Mouse (Mus musculus) MEL (cell line): ENCODE measurements around the gene Mcur1. TPM values are rescaled to one million over a fixed set of nuclear protein-coding genes. Genes with fewer than 3 reads are reported as not detected.

ENCODE experiments used
- DNase-seq: peaks from one replicate; pipeline ENCODE4 v3.0.0; 2011; ENCODE audit warnings: low read depth, low spot score
- H3K27ac ChIP-seq: 2 replicates; pipeline ENCODE4 v1.5.1; 2012; ENCODE audit warnings: low read depth, mild to moderate bottlenecking, control low read depth, low read length, moderate library complexity; ENCODE audit not compliant: control insufficient read depth
- H3K27me3 ChIP-seq, 2 experiments: fragments of 150-350 bp in 1 of 2; sonication (generic) in 1 of 2; 2 replicates each; pipeline ENCODE4 v1.6.1; 2012; ENCODE audit warnings: low read length in 2 of 2, mild to moderate bottlenecking in 2 of 2, improper control_type of control experiment in 1 of 2, moderate library complexity in 1 of 2; ENCODE audit not compliant: insufficient read depth in 2 of 2, control insufficient read depth in 1 of 2
- H3K36me3 ChIP-seq, 2 experiments: 2 replicates each; pipeline ENCODE4 v1.6.1; 2012 to 2014; ENCODE audit warnings: low read length in 2 of 2, improper control_type of control experiment in 1 of 2, inconsistent platforms in 1 of 2, mild to moderate bottlenecking in 1 of 2; ENCODE audit not compliant: insufficient read depth in 2 of 2, control insufficient read depth in 1 of 2
- H3K4me1 ChIP-seq, 2 experiments: fragments of 150-350 bp in 1 of 2; sonication (generic) in 1 of 2; 2 replicates each; pipeline ENCODE4 v1.6.1; 2012; ENCODE audit warnings: low read length in 2 of 2, improper control_type of control experiment in 1 of 2, mild to moderate bottlenecking in 1 of 2; ENCODE audit not compliant: insufficient read depth in 2 of 2, control insufficient read depth in 1 of 2
- H3K4me3 ChIP-seq, 2 experiments: fragments of 150-350 bp in 1 of 2; sonication (generic) in 1 of 2; 2 replicates each; pipeline ENCODE4 v1.5.1; 2012; ENCODE audit warnings: low read depth in 2 of 2, low read length in 2 of 2, mild to moderate bottlenecking in 2 of 2, moderate library complexity in 2 of 2, control low read depth in 1 of 2, improper control_type of control experiment in 1 of 2; ENCODE audit not compliant: control insufficient read depth in 1 of 2, insufficient read depth in 1 of 2
- H3K79me2 ChIP-seq: 2 replicates; pipeline ENCODE4 v1.6.1; 2012; ENCODE audit warnings: mild to moderate bottlenecking, low read length, moderate library complexity; ENCODE audit not compliant: control insufficient read depth, poor library complexity, insufficient read depth
- H3K9ac ChIP-seq: 2 replicates; pipeline ENCODE4 v1.6.1; 2012; ENCODE audit warnings: low read depth, mild to moderate bottlenecking, control low read depth, low read length, moderate library complexity; ENCODE audit not compliant: control insufficient read depth, poor library complexity, severe bottlenecking
- H3K9me3 ChIP-seq: fragments of 150-350 bp; sonication (generic); replicated peaks from 2 replicates; pipeline ENCODE4 v1.6.1; 2012; ENCODE audit warnings: mild to moderate bottlenecking, low read length, improper control_type of control experiment, moderate library complexity; ENCODE audit not compliant: insufficient read depth
- BHLHE40 ChIP-seq: IDR thresholded peaks from 2 replicates; pipeline ENCODE4 v1.6.1; 2012; ENCODE audit warnings: low read depth, mild to moderate bottlenecking, inconsistent platforms, low read length, improper control_type of control experiment, borderline replicate concordance
- CHD1 ChIP-seq: IDR thresholded peaks from 2 replicates; pipeline ENCODE4 v1.6.1; 2012; ENCODE audit warnings: low read depth, mild to moderate bottlenecking, inconsistent platforms, low read length, improper control_type of control experiment
- E2F4 ChIP-seq: IDR thresholded peaks from 2 replicates; pipeline ENCODE4 v1.6.1; 2011; ENCODE audit warnings: low read depth, low read length, improper control_type of control experiment, borderline replicate concordance
- EP300 ChIP-seq, 2 experiments: IDR thresholded peaks; 2 replicates each; pipeline ENCODE4 v1.6.1; 2011; ENCODE audit warnings: improper control_type of control experiment in 2 of 2, low read length in 2 of 2, low read depth in 1 of 2, mild to moderate bottlenecking in 1 of 2
- ETS1 ChIP-seq: IDR thresholded peaks from 2 replicates; pipeline ENCODE4 v1.6.1; 2012; ENCODE audit warnings: low read depth, mild to moderate bottlenecking, inconsistent platforms, low read length, improper control_type of control experiment, moderate library complexity
- HCFC1 ChIP-seq: IDR thresholded peaks from 2 replicates; pipeline ENCODE4 v1.6.1; 2012; ENCODE audit warnings: low read depth, mild to moderate bottlenecking, inconsistent platforms, low read length, improper control_type of control experiment, moderate library complexity
- MAFK ChIP-seq: IDR thresholded peaks from 2 replicates; pipeline ENCODE4 v1.6.1; 2011; ENCODE audit warnings: low read depth, mild to moderate bottlenecking, low read length, improper control_type of control experiment, borderline replicate concordance
- MAX ChIP-seq: IDR thresholded peaks from 2 replicates; pipeline ENCODE4 v1.6.1; 2011; ENCODE audit warnings: low read length, improper control_type of control experiment
- MAZ ChIP-seq: IDR thresholded peaks from 2 replicates; pipeline ENCODE4 v1.6.1; 2012; ENCODE audit warnings: low read depth, mild to moderate bottlenecking, inconsistent platforms, low read length, improper control_type of control experiment
- MEF2A ChIP-seq: IDR thresholded peaks from 2 replicates; pipeline ENCODE4 v1.6.1; 2014; ENCODE audit warnings: low read depth, mild to moderate bottlenecking, inconsistent platforms, low read length, improper control_type of control experiment; ENCODE audit not compliant: poor library complexity, insufficient replicate concordance, severe bottlenecking; ENCODE audit errors: extremely low read depth
- MXI1 ChIP-seq: IDR thresholded peaks from 2 replicates; pipeline ENCODE4 v1.6.1; 2011; ENCODE audit warnings: mild to moderate bottlenecking, low read depth, low read length, improper control_type of control experiment
- MYB ChIP-seq: IDR thresholded peaks from 2 replicates; pipeline ENCODE4 v1.6.1; 2011; ENCODE audit warnings: mild to moderate bottlenecking, low read depth, low read length, improper control_type of control experiment
- POLR2A ChIP-seq, 2 experiments: IDR thresholded peaks; 2 replicates each; pipeline ENCODE4 v1.6.1; 2011 to 2012; ENCODE audit warnings: low read length in 2 of 2, mild to moderate bottlenecking in 2 of 2, control low read depth in 1 of 2, improper control_type of control experiment in 1 of 2, low read depth in 1 of 2, moderate library complexity in 1 of 2; ENCODE audit not compliant: control insufficient read depth in 1 of 2, insufficient read depth in 1 of 2, poor library complexity in 1 of 2
- SIN3A ChIP-seq: IDR thresholded peaks from 2 replicates; pipeline ENCODE4 v1.6.1; 2012; ENCODE audit warnings: low read length, improper control_type of control experiment, inconsistent platforms
- TAL1 ChIP-seq: IDR thresholded peaks from 2 replicates; pipeline ENCODE4 v1.6.1; 2012; ENCODE audit warnings: mild to moderate bottlenecking, inconsistent platforms, low read length, moderate library complexity, mixed read lengths
- USF1 ChIP-seq: IDR thresholded peaks from 2 replicates; pipeline ENCODE4 v1.6.1; 2014; ENCODE audit warnings: low read depth, mild to moderate bottlenecking, inconsistent platforms, low read length, improper control_type of control experiment, moderate library complexity
- ZC3H11A ChIP-seq: IDR thresholded peaks from 2 replicates; pipeline ENCODE4 v1.6.1; 2012; ENCODE audit warnings: low read depth, mild to moderate bottlenecking, inconsistent platforms, low read length, improper control_type of control experiment
- ZKSCAN1 ChIP-seq: IDR thresholded peaks from 2 replicates; pipeline ENCODE4 v1.6.1; 2012; ENCODE audit warnings: low read depth, mild to moderate bottlenecking, inconsistent platforms, low read length, improper control_type of control experiment, moderate library complexity
- ZMIZ1 ChIP-seq: IDR thresholded peaks from 2 replicates; pipeline ENCODE4 v1.6.1; 2012; ENCODE audit warnings: low read depth, mild to moderate bottlenecking, inconsistent platforms, low read length, improper control_type of control experiment, moderate library complexity
- ZNF384 ChIP-seq: IDR thresholded peaks from 2 replicates; pipeline ENCODE4 v1.6.1; 2012; ENCODE audit warnings: low read depth, mild to moderate bottlenecking, inconsistent platforms, low read length, improper control_type of control experiment
- polyA plus RNA-seq, 2 experiments: library from polyadenylated mRNA; stranded (reverse) in 1 of 2; unstranded in 1 of 2; fragments of >175 nt in 1 of 2; fragments of >200 nt in 1 of 2; gene quantifications; 2 replicates each; pipeline versions ENCODE4 v1.2.1 to v1.2.4; 2012; ENCODE audit warnings: low replicate concordance in 2 of 2, low read depth in 1 of 2; ENCODE audit not compliant: insufficient read length in 2 of 2, insufficient read depth in 1 of 2, missing spikeins in 1 of 2
- total RNA-seq: library from RNA; depleted of rRNA; stranded (reverse); fragments of 300-350 nt; gene quantifications from 2 replicates; pipeline ENCODE4 v1.2.3, GENCODE M21; 2012

Gene Mcur1
- total and polyA plus RNA-seq, 3 experiments, result 8.4 to 19.7 TPM; not detected in 1

DNA sequence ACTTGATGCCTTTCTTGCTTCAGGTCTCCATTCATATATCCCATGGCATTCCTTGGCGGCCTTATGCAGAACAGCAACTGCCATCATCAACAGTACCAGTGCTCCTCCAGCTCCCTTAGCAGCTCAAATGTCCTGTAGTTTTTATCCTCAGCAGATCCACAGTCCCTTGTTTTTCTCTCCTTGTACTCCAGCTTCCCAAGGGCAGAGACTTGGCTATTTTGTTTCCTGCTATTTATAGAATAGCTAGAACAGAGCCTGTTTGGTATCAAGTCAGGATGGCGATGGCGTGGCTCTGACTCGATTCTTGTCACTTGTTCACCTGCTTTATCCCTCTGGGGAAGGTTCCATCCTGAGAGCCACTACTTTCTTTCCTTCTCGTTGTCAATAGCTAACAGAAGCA is 38.1 kb downstream of the Mcur1 start:
- TF ChIP-seq BHLHE40, result no peak
- no peak for TF ChIP-seq EP300 (IDR thresholded peaks at IDR 0.05; ENCODE audit: low read depth in 1 of 2, low read length in 2 of 2)
- no peak for TF ChIP-seq USF1
- no peak for TF ChIP-seq HCFC1
- no peak for TF ChIP-seq POLR2A (IDR thresholded peaks at IDR 0.05; ENCODE audit: control insufficient read depth in 1 of 2, insufficient read depth in 1 of 2, low read depth in 1 of 2, low read length in 2 of 2, poor library complexity in 1 of 2)
- no peak for TF ChIP-seq ZC3H11A
- no peak for TF ChIP-seq CHD1
- TF ChIP-seq ETS1, result no peak
- TF ChIP-seq TAL1, result no peak
- no peak for TF ChIP-seq MAZ
- TF ChIP-seq SIN3A, result no peak
- no peak for TF ChIP-seq MAFK
- TF ChIP-seq ZNF384, result no peak
- no peak for TF ChIP-seq E2F4
- TF ChIP-seq MEF2A, result no peak
- no peak for TF ChIP-seq MYB
- TF ChIP-seq MAX, result no peak
- no peak for TF ChIP-seq MXI1
- no peaks in the 10 kb centered on the region for H3K36me3 ChIP-seq
- H3K9me3 ChIP-seq, result no peaks in the 10 kb centered on the region
- DNase-seq, result no peak
- no peaks in the 10 kb centered on the region for H3K4me1 ChIP-seq
- no peak overlapping the region for H3K9ac ChIP-seq
- H3K27ac ChIP-seq, result no peak overlapping the region
- H3K27me3 ChIP-seq, result 0 out of 4 replicates have a peak, but pooled peaks cover 0 to 1% of the 10 kb centered on the region in 2 experiments
- H3K79me2 ChIP-seq, result no peaks in the 10 kb centered on the region
- H3K4me3 ChIP-seq, result no peak overlapping the region

DNA sequence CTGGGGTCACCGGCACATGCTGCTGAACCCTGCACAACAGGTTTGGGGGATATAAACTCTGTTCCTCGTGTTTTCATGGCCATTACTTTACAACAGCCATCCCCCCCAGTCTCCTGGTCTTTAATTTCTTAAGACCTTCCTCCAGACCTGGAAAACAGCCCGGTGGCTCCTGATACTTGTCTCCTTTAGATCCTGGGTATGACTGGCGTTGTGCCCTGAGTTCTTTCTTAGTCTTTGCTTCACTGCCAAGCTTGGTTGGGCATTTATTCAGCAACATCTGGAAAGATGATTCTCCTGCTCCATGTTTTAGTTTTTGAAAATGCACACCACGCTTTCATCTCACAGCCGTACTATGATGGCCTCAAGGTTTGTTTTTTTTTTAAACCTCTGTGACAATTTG is 40.7 kb downstream of the Mcur1 start:
- Histone ChIP-seq H3K9me3 (no peaks in the 10 kb centered on the region), H3K27me3 (0 out of 4 replicates have a peak, but pooled peaks cover 0 to 1% of the 10 kb centered on the region in 2 experiments), H3K4me3 (no peak overlapping the region), H3K9ac (no peak overlapping the region), H3K27ac (no peak overlapping the region), H3K79me2 (no peaks in the 10 kb centered on the region), H3K36me3 (no peaks in the 10 kb centered on the region), H3K4me1 (0 out of 4 replicates have a peak, but pooled peaks cover 0 to 3% of the 10 kb centered on the region in 2 experiments)
- no peak for TF ChIP-seq ZKSCAN1
- no peak for TF ChIP-seq ZMIZ1
- DNase-seq, result no peak
